Comparison of ENCODE assay signal across 8 mouse cellular contexts in genomic region chr9:75624983-75625555, GRCm38 (mm10). TPM values are rescaled to one million over a fixed set of nuclear protein-coding genes. Genes with fewer than 3 reads are reported as not detected.
DNase-seq lines count a peak whose midpoint lies in the region; ATAC-seq and TF ChIP-seq lines count a peak whose summit lies in the region.

No protein-coding gene starts in this region.

- peak overlapping the region; percentile 74 for H3K27ac ChIP-seq in heart, postnatal 0 days (ENCODE audit: low read depth)
- peak overlapping the region; percentile 96 for H3K27ac ChIP-seq in forebrain, postnatal 0 days (ENCODE audit: low read depth, low read length)
- H3K27ac ChIP-seq in midbrain, embryonic 10.5 days (replicated peaks) = peak overlapping the region; percentile 94

- TF ChIP-seq EP300 in heart, postnatal 0 days (IDR thresholded peaks at IDR 0.05; ENCODE audit: low read depth) = no peak

- no peak; the same call in 1 of the 2 replicates for ATAC-seq in heart, postnatal 0 days (ENCODE audit: insufficient read depth, low read depth)
- no peak for ATAC-seq in forebrain, postnatal 0 days

- H3K4me2 ChIP-seq in heart, postnatal 0 days (ENCODE audit: low read depth, low read length) = peak overlapping the region; percentile 92
- H3K4me2 ChIP-seq in forebrain, postnatal 0 days (ENCODE audit: low read depth) = peak overlapping the region; percentile 91

- no peaks in the 10 kb centered on the region for H3K27me3 ChIP-seq in heart, postnatal 0 days (ENCODE audit: control insufficient read depth, insufficient read depth, low read length)
- no peaks in the 10 kb centered on the region for H3K27me3 ChIP-seq in forebrain, postnatal 0 days (ENCODE audit: insufficient read depth, low read length)
- H3K27me3 ChIP-seq in midbrain, embryonic 10.5 days (ENCODE audit: low read depth, poor library complexity, severe bottlenecking) = peaks cover 26% of the 10 kb centered on the region

- intact Hi-C loops in heart, postnatal 14 days (cut with DNase I) = loop anchor here (10.0 kb wide), 1 partner anchor 500 kb away; no protein-coding TSS in a partner anchor

- WGBS in heart, postnatal 0 days = 24% methylated on average over 16 of the region's 18 CpGs
- WGBS in forebrain, postnatal 0 days = 13% methylated on average over 18 of the region's 18 CpGs
- 14% methylated on average over 18 of the region's 18 CpGs for WGBS in midbrain, embryonic 10.5 days

- H3K9ac ChIP-seq in heart, postnatal 0 days (replicated peaks; ENCODE audit: low read depth, low read length) = peak overlapping the region; percentile 79
- peak overlapping the region; percentile 97 for H3K9ac ChIP-seq in forebrain, postnatal 0 days

- H3K9me3 ChIP-seq in heart, postnatal 0 days (replicated peaks; ENCODE audit: control insufficient read depth, low read length) = no peaks in the 10 kb centered on the region
- H3K9me3 ChIP-seq in forebrain, postnatal 0 days (ENCODE audit: low read length) = no peaks in the 10 kb centered on the region
- no peaks in the 10 kb centered on the region for H3K9me3 ChIP-seq in midbrain, embryonic 10.5 days (replicated peaks)

- no peaks in the 10 kb centered on the region for H3K4me1 ChIP-seq in heart, postnatal 0 days (ENCODE audit: control insufficient read depth, insufficient read depth)
- H3K4me1 ChIP-seq in forebrain, postnatal 0 days (ENCODE audit: insufficient read depth) = no peaks in the 10 kb centered on the region
- peaks cover 14% of the 10 kb centered on the region for H3K4me1 ChIP-seq in midbrain, embryonic 10.5 days

- no peaks in the 10 kb centered on the region for H3K36me3 ChIP-seq in heart, postnatal 0 days (replicated peaks; ENCODE audit: control insufficient read depth, insufficient read depth, low read length)
- no peaks in the 10 kb centered on the region for H3K36me3 ChIP-seq in forebrain, postnatal 0 days (ENCODE audit: insufficient read depth)
- H3K36me3 ChIP-seq in midbrain, embryonic 10.5 days = no peaks in the 10 kb centered on the region

- no peak for DNase-seq in heart, postnatal 0 days (ENCODE audit: low spot score)
- no peak for DNase-seq in heart, postnatal 14 days
- peak; percentile 67 for DNase-seq in R1 (ENCODE audit: low read depth, low spot score)
- no peak for DNase-seq in forebrain, postnatal 0 days
- no peak for DNase-seq in midbrain, embryonic 10.5 days (ENCODE audit: low spot score)
- no peak for DNase-seq in adrenal gland, postnatal 10 days
- DNase-seq in right cerebral cortex, adult 18-20 months = no peak
- DNase-seq in kidney, adult 8-10 months = no peak

- peak overlapping the region; percentile 77 for H3K4me3 ChIP-seq in heart, postnatal 0 days (ENCODE audit: low read depth, low read length)
- peak overlapping the region; percentile 85 for H3K4me3 ChIP-seq in forebrain, postnatal 0 days (ENCODE audit: low read depth, low read length)
- peak overlapping the region; percentile 89 for H3K4me3 ChIP-seq in midbrain, embryonic 10.5 days

- no peak for TF ChIP-seq CTCF in heart, postnatal 0 days (IDR thresholded peaks at IDR 0.05; ENCODE audit: low read depth)
- TF ChIP-seq CTCF in forebrain, postnatal 0 days (IDR thresholded peaks at IDR 0.05; ENCODE audit: low read depth) = no peak

RNA-seq across cellular contexts. Expression of gene Lysmd2, which starts 0.5 kb away (rescaled TPM):
- total RNA-seq in heart, postnatal 0 days (2014; rRNA removed; ENCODE audit: low replicate concordance) = 11.9 and 12.0 TPM in 2 replicates
- polyA plus RNA-seq in heart, postnatal 0 days (2015; fragmentation: Nextera tagmentation; extraction: Ambion mirVana) = 20.4 and 21.2 TPM in 2 replicates
- total RNA-seq in heart, postnatal 14 days (2021) = 1 to 10 TPM; 8.2 to 8.7 TPM
- 36.2 and 44.7 TPM in 2 replicates for total RNA-seq in forebrain, postnatal 0 days (2014; rRNA removed)
- polyA plus RNA-seq in forebrain, postnatal 0 days (2015; fragmentation: Nextera tagmentation; extraction: Ambion mirVana) = 39.5 and 40.8 TPM in 2 replicates
- 9.3 and 12.1 TPM in 2 replicates for polyA plus RNA-seq in midbrain, embryonic 10.5 days (2016; fragmentation: Nextera tagmentation; extraction: Ambion mirVana)
- total RNA-seq in adrenal gland, postnatal 10 days (2021) = 10 to 100 TPM; 15.3 to 17.5 TPM

RNA-seq across cellular contexts. Expression of gene Tmod2, which starts 13.9 kb away (rescaled TPM):
- 2.2 and 3.5 TPM in 2 replicates for total RNA-seq in heart, postnatal 0 days (2014; rRNA removed; ENCODE audit: low replicate concordance)
- 4.3 and 4.7 TPM in 2 replicates for polyA plus RNA-seq in heart, postnatal 0 days (2015; fragmentation: Nextera tagmentation; extraction: Ambion mirVana)
- total RNA-seq in heart, postnatal 14 days (2021) = 1 to 10 TPM; 4.6 to 5.0 TPM
- total RNA-seq in forebrain, postnatal 0 days (2014; rRNA removed) = 164 and 185 TPM in 2 replicates
- polyA plus RNA-seq in forebrain, postnatal 0 days (2015; fragmentation: Nextera tagmentation; extraction: Ambion mirVana) = 224 and 406 TPM in 2 replicates
- 39.1 and 52.2 TPM in 2 replicates for polyA plus RNA-seq in midbrain, embryonic 10.5 days (2016; fragmentation: Nextera tagmentation; extraction: Ambion mirVana)
- total RNA-seq in adrenal gland, postnatal 10 days (2021) = 10 to 100 TPM; 17.9 to 25.6 TPM

RNA-seq across cellular contexts. Expression of gene Scg3, which starts 58.8 kb away (rescaled TPM):
- not detected in 2 replicates for total RNA-seq in heart, postnatal 0 days (2014; rRNA removed; ENCODE audit: low replicate concordance)
- 0.19 and 0.36 TPM in 2 replicates for polyA plus RNA-seq in heart, postnatal 0 days (2015; fragmentation: Nextera tagmentation; extraction: Ambion mirVana)
- total RNA-seq in heart, postnatal 14 days (2021) = under 1 TPM; 0.49 to 0.62 TPM
- total RNA-seq in forebrain, postnatal 0 days (2014; rRNA removed) = 145 and 172 TPM in 2 replicates
- polyA plus RNA-seq in forebrain, postnatal 0 days (2015; fragmentation: Nextera tagmentation; extraction: Ambion mirVana) = 116 and 137 TPM in 2 replicates
- 25.3 and 45.8 TPM in 2 replicates for polyA plus RNA-seq in midbrain, embryonic 10.5 days (2016; fragmentation: Nextera tagmentation; extraction: Ambion mirVana)
- total RNA-seq in adrenal gland, postnatal 10 days (2021) = 10 to 100 TPM; 22.3 to 23.3 TPM

Comparison
In these comparisons a context has a peak if more than half of its experiments do, and no peak if none do; other contexts are left out.
1. RNA of gene Scg3, which starts 58.8 kb away (total RNA-seq): 145 to 172 TPM in forebrain, postnatal 0 days and 22.3 to 23.3 TPM in adrenal gland, postnatal 10 days; 0.49 to 0.62 TPM in heart, postnatal 14 days and not detected in heart, postnatal 0 days; every median in the first group is over 10 times any median in the second.
2. Peak in every context shown above with its lines, with median percentiles within 50 percentile points of each other: H3K27ac ChIP-seq and H3K4me3 ChIP-seq.